Mouse (Mus musculus) left cerebral cortex, adult 9 months (tissue): ENCODE data around the gene Tnfrsf21.
A peak's percentile ranks its signal among the peaks of the same experiment; 100 is the strongest.

Experiments
- DNase-seq, 2 experiments: peaks; one replicate each; pipeline ENCODE4 v3.0.0; 2022; ENCODE audit warnings: low spot score in 2 of 2

The Tnfrsf21 gene

GRCm38 (mm10) chr17:43025048-43025447 lies 8.7 kb downstream of the Tnfrsf21 start:
- no peak for DNase-seq

- no peak for DNase-seq
Observed at GRCm38 (mm10) chr17:43025819-43026593, 9.7 kb downstream of the Tnfrsf21 start.

- DNase-seq: no peak
Observed at GRCm38 (mm10) chr17:43026708-43027107, 10.4 kb downstream of the Tnfrsf21 start.

GRCm38 (mm10) chr17:43029546-43029945 lies 13.2 kb downstream of the Tnfrsf21 start:
- no peak for DNase-seq

GRCm38 (mm10) chr17:43030290-43030689 lies 13.9 kb downstream of the Tnfrsf21 start:
- DNase-seq: peak in 1 of 2 experiments; percentile 37

GRCm38 (mm10) chr17:43032489-43033036 lies 16.2 kb downstream of the Tnfrsf21 start:
- peak in 1 of 2 experiments; percentile 61 for DNase-seq

- no peak for DNase-seq
Observed at GRCm38 (mm10) chr17:43035386-43035785, 19.0 kb downstream of the Tnfrsf21 start.

GRCm38 (mm10) chr17:43036058-43036757 lies 19.9 kb downstream of the Tnfrsf21 start:
- DNase-seq: no peak

GRCm38 (mm10) chr17:43040571-43040970 lies 24.2 kb downstream of the Tnfrsf21 start:
- DNase-seq: no peak

- no peak for DNase-seq
Observed at GRCm38 (mm10) chr17:43050619-43051018, 34.3 kb downstream of the Tnfrsf21 start.

- no peak for DNase-seq
Observed at GRCm38 (mm10) chr17:43052791-43053190, 36.4 kb downstream of the Tnfrsf21 start.

GRCm38 (mm10) chr17:43053943-43054342 lies 37.6 kb downstream of the Tnfrsf21 start:
- DNase-seq: no peak

GRCm38 (mm10) chr17:43058277-43059025 lies 42.1 kb downstream of the Tnfrsf21 start:
- DNase-seq: no peak

GRCm38 (mm10) chr17:43064705-43065104 lies 48.4 kb downstream of the Tnfrsf21 start:
- DNase-seq: no peak

GRCm38 (mm10) chr17:43068846-43069553 lies 52.6 kb downstream of the Tnfrsf21 start:
- DNase-seq: no peak

- DNase-seq: no peak
Observed at GRCm38 (mm10) chr17:43070946-43071345, 54.6 kb downstream of the Tnfrsf21 start.

- no peak for DNase-seq
Observed at GRCm38 (mm10) chr17:43072142-43072786, 55.9 kb downstream of the Tnfrsf21 start.

- no peak for DNase-seq
Observed at GRCm38 (mm10) chr17:43072787-43073148, 56.4 kb downstream of the Tnfrsf21 start.

- no peak for DNase-seq
Observed at GRCm38 (mm10) chr17:43074391-43074790, 58.0 kb downstream of the Tnfrsf21 start.

- no peak for DNase-seq
Observed at GRCm38 (mm10) chr17:43075100-43075499, 58.7 kb downstream of the Tnfrsf21 start.

GRCm38 (mm10) chr17:43075937-43076336 lies 59.6 kb downstream of the Tnfrsf21 start:
- DNase-seq: no peak
